Mouse (Mus musculus) ES-Bruce4 (cell line): Measurements from ENCODE around the gene Ccdc69.

Experiments used
- CTCF ChIP-seq: IDR thresholded peaks from one replicate; pipeline ENCODE4 v1.8.1; 2011; ENCODE audit warnings: low read depth, low read length
- EP300 ChIP-seq: IDR thresholded peaks from 2 replicates; pipeline ENCODE4 v1.6.1; 2011; ENCODE audit warnings: low read depth, low read length; ENCODE audit not compliant: insufficient read depth
- POLR2A ChIP-seq: IDR thresholded peaks from one replicate; pipeline ENCODE4 v1.8.1; 2011; ENCODE audit warnings: low read length; ENCODE audit not compliant: insufficient read depth

DNA sequence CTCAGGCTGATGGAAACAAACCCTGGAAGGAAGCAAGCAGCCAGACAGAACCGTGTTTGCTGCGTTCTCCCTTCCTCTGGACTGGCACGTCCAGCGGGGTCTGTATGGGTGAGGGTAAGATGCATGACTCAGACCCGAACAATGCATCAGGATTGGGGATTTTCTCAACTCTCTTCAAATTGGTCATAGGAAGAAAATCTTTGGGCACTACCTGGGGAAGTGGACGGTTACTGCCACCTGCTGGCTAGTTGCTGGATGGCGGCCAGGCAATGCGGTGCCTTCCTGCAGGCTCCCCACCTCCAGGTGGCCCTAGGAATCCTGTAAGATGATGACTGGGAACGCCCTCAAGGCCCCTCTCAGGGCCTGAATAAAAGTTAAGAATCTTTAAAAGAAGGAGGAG lies 38.3 kb downstream of the Ccdc69 start:
- TF ChIP-seq POLR2A (no peak), CTCF (peak; percentile 90), EP300 (no peak)
